Mouse (Mus musculus): ENCODE results near the gene Krt17. TPM values are rescaled to one million over a fixed set of nuclear protein-coding genes. Genes with fewer than 3 reads are reported as not detected.
A peak's percentile ranks its signal among the peaks of the same experiment; 100 is the strongest.
"Not testable (repeated sequence)": the region's sequence is repeated elsewhere in the genome, so short reads cannot be mapped to it uniquely, and the experiment has no call there.

Krt17 gene
- 0.17 TPM in 1 of 2 replicates, not detected in the other for polyA plus RNA-seq (2015; fragmentation: Nextera tagmentation; extraction: Ambion mirVana)

- ATAC-seq (ENCODE audit: low FRiP score), result no peak
- Histone ChIP-seq H3K9me3 (no peaks in the 10 kb centered on the region), H3K9ac (no peak within 1 kb of the TSS), H3K36me3 (no peaks in the 10 kb centered on the region), H3K4me2 (no peak within 1 kb of the TSS), H3K4me3 (no peak within 1 kb of the TSS), H3K27me3 (peaks cover 4% of the 10 kb centered on the region; the same call in 1 of the 2 replicates), H3K27ac (no peak within 1 kb of the TSS), H3K4me1 (replicated peaks) (no peaks in the 10 kb centered on the region)
- WGBS, result 84% methylated on average over 21 of the region's 21 CpGs
These were observed at the start of gene Krt17 for GRCm38 (mm10) chr11:100260514-100261234. Gene Krt17, minus strand, starts transcription at chr11:100261029.

GRCm38 (mm10) chr11:100308672-100309071 is 47.8 kb upstream of the Krt17 start:
- not testable (repeated sequence) for H3K27me3 ChIP-seq; H3K9ac ChIP-seq; H3K36me3 ChIP-seq; ATAC-seq (ENCODE audit: low FRiP score); H3K4me3 ChIP-seq; H3K4me2 ChIP-seq; H3K9me3 ChIP-seq; H3K4me1 ChIP-seq (replicated peaks); H3K27ac ChIP-seq
- WGBS, result 86% methylated on average over 5 of the region's 6 CpGs

GRCm38 (mm10) chr11:100307900-100308299 is 47.1 kb upstream of the Krt17 start:
- H3K27me3 ChIP-seq, result no peaks in the 10 kb centered on the region
- WGBS, result 91% methylated on average over 5 of the region's 5 CpGs
- no peak overlapping the region for H3K4me3 ChIP-seq
- no peak overlapping the region for H3K9ac ChIP-seq
- no peak overlapping the region for H3K27ac ChIP-seq
- no peak overlapping the region for H3K4me2 ChIP-seq
- ATAC-seq (ENCODE audit: low FRiP score), result no peak
- H3K4me1 ChIP-seq (replicated peaks), result peaks cover 9% of the 10 kb centered on the region
- H3K9me3 ChIP-seq, result no peaks in the 10 kb centered on the region
- no peaks in the 10 kb centered on the region for H3K36me3 ChIP-seq

- Histone ChIP-seq H3K27ac (no peak overlapping the region), H3K27me3 (no peaks in the 10 kb centered on the region), H3K4me2 (no peak overlapping the region), H3K9me3 (no peaks in the 10 kb centered on the region), H3K9ac (no peak overlapping the region), H3K36me3 (no peaks in the 10 kb centered on the region), H3K4me1 (replicated peaks) (peaks cover 5% of the 10 kb centered on the region; the same call in 1 of the 2 replicates), H3K4me3 (no peak overlapping the region)
- no peak for ATAC-seq (ENCODE audit: low FRiP score)
- 94% methylated on average over 5 of the region's 5 CpGs for WGBS
These were observed 40.5 kb upstream of the Krt17 start for GRCm38 (mm10) chr11:100301292-100301691.

GRCm38 (mm10) chr11:100300293-100300692 is 39.5 kb upstream of the Krt17 start:
- Histone ChIP-seq H3K27ac (no peak overlapping the region), H3K9me3 (no peaks in the 10 kb centered on the region), H3K9ac (no peak overlapping the region), H3K4me3 (no peak overlapping the region), H3K4me1 (replicated peaks) (peaks cover 5% of the 10 kb centered on the region; the same call in 1 of the 2 replicates), H3K4me2 (no peak overlapping the region), H3K27me3 (0 out of 2 replicates have a peak, but pooled peaks cover 7% of the 10 kb centered on the region), H3K36me3 (no peaks in the 10 kb centered on the region)
- WGBS, result 11% methylated on average over 5 of the region's 5 CpGs
- ATAC-seq (ENCODE audit: low FRiP score), result no peak

GRCm38 (mm10) chr11:100298274-100299036 is 37.6 kb upstream of the Krt17 start:
- peak overlapping the region; percentile 44 for H3K4me2 ChIP-seq
- peak overlapping the region; percentile 7; the same call in 1 of the 2 replicates for H3K4me3 ChIP-seq
- H3K9me3 ChIP-seq, result no peaks in the 10 kb centered on the region
- WGBS, result 23% methylated on average over 18 of the region's 18 CpGs
- no peaks in the 10 kb centered on the region for H3K36me3 ChIP-seq
- ATAC-seq (ENCODE audit: low FRiP score), result no peak; the same call in 1 of the 2 replicates
- peaks cover 5% of the 10 kb centered on the region; the same call in 1 of the 2 replicates for H3K4me1 ChIP-seq (replicated peaks)
- H3K9ac ChIP-seq, result no peak overlapping the region; the same call in 1 of the 2 replicates
- H3K27ac ChIP-seq, result no peak overlapping the region
- H3K27me3 ChIP-seq, result 0 out of 2 replicates have a peak, but pooled peaks cover 7% of the 10 kb centered on the region

GRCm38 (mm10) chr11:100297801-100298200 is 37.0 kb upstream of the Krt17 start:
- Histone ChIP-seq H3K9ac (no peak overlapping the region; the same call in 1 of the 2 replicates), H3K4me1 (replicated peaks) (peaks cover 11% of the 10 kb centered on the region; the same call in 1 of the 2 replicates), H3K27ac (no peak overlapping the region), H3K4me2 (peak overlapping the region; percentile 44), H3K9me3 (no peaks in the 10 kb centered on the region), H3K4me3 (peak overlapping the region; percentile 7; the same call in 1 of the 2 replicates), H3K36me3 (no peaks in the 10 kb centered on the region), H3K27me3 (0 out of 2 replicates have a peak, but pooled peaks cover 7% of the 10 kb centered on the region)
- 37% methylated on average over 5 of the region's 5 CpGs for WGBS
- ATAC-seq (ENCODE audit: low FRiP score), result no peak

GRCm38 (mm10) chr11:100295308-100295707 is 34.5 kb upstream of the Krt17 start:
- no peak overlapping the region for H3K4me3 ChIP-seq
- ATAC-seq (ENCODE audit: low FRiP score), result 0 out of 2 replicates have a peak, but pooled peaks have one; percentile 4
- H3K36me3 ChIP-seq, result no peaks in the 10 kb centered on the region
- 0 out of 2 replicates have a peak, but pooled peaks cover 7% of the 10 kb centered on the region for H3K27me3 ChIP-seq
- 5% methylated on average over 10 of the region's 10 CpGs for WGBS
- no peak overlapping the region for H3K9ac ChIP-seq
- no peak overlapping the region for H3K27ac ChIP-seq
- H3K9me3 ChIP-seq, result no peaks in the 10 kb centered on the region
- peak overlapping the region; percentile 29; the same call in 1 of the 2 replicates for H3K4me2 ChIP-seq
- peaks cover 12% of the 10 kb centered on the region; the same call in 1 of the 2 replicates for H3K4me1 ChIP-seq (replicated peaks)

GRCm38 (mm10) chr11:100292884-100293283 is 32.1 kb upstream of the Krt17 start:
- H3K27me3 ChIP-seq, result 0 out of 2 replicates have a peak, but pooled peaks cover 7% of the 10 kb centered on the region
- no peaks in the 10 kb centered on the region for H3K36me3 ChIP-seq
- H3K4me2 ChIP-seq, result no peak overlapping the region
- 38% methylated on average over 6 of the region's 6 CpGs for WGBS
- no peak overlapping the region for H3K4me3 ChIP-seq
- peaks cover 9% of the 10 kb centered on the region; the same call in 1 of the 2 replicates for H3K4me1 ChIP-seq (replicated peaks)
- ATAC-seq (ENCODE audit: low FRiP score), result no peak
- no peak overlapping the region for H3K27ac ChIP-seq
- no peak overlapping the region for H3K9ac ChIP-seq
- no peaks in the 10 kb centered on the region for H3K9me3 ChIP-seq

GRCm38 (mm10) chr11:100290235-100290634 is 29.4 kb upstream of the Krt17 start:
- Histone ChIP-seq H3K27ac (no peak overlapping the region), H3K4me3 (no peak overlapping the region), H3K36me3 (no peaks in the 10 kb centered on the region), H3K4me1 (replicated peaks) (peaks cover 14% of the 10 kb centered on the region; the same call in 1 of the 2 replicates), H3K4me2 (no peak overlapping the region), H3K9me3 (no peaks in the 10 kb centered on the region), H3K9ac (peak overlapping the region; percentile 39; the same call in 1 of the 2 replicates), H3K27me3 (no peaks in the 10 kb centered on the region)
- 52% methylated on average over 5 of the region's 5 CpGs for WGBS
- no peak for ATAC-seq (ENCODE audit: low FRiP score)

GRCm38 (mm10) chr11:100288942-100289341 is 28.1 kb upstream of the Krt17 start:
- WGBS, result 85% methylated on average over 6 of the region's 6 CpGs
- Histone ChIP-seq H3K9ac (no peak overlapping the region), H3K9me3 (no peaks in the 10 kb centered on the region), H3K36me3 (no peaks in the 10 kb centered on the region), H3K27me3 (no peaks in the 10 kb centered on the region), H3K27ac (no peak overlapping the region), H3K4me3 (no peak overlapping the region), H3K4me1 (replicated peaks) (peaks cover 14% of the 10 kb centered on the region; the same call in 1 of the 2 replicates), H3K4me2 (no peak overlapping the region)
- ATAC-seq (ENCODE audit: low FRiP score), result no peak

- 37% methylated on average over 10 of the region's 10 CpGs for WGBS
- Histone ChIP-seq H3K27me3 (no peaks in the 10 kb centered on the region), H3K9ac (no peak overlapping the region), H3K4me3 (no peak overlapping the region), H3K4me1 (replicated peaks) (peaks cover 6% of the 10 kb centered on the region; the same call in 1 of the 2 replicates), H3K9me3 (no peaks in the 10 kb centered on the region), H3K27ac (no peak overlapping the region), H3K36me3 (no peaks in the 10 kb centered on the region), H3K4me2 (no peak overlapping the region)
- ATAC-seq (ENCODE audit: low FRiP score), result no peak
These were observed 26.2 kb upstream of the Krt17 start for GRCm38 (mm10) chr11:100287024-100287423.

Data from hindbrain, embryonic 13.5 days (tissue).